Mouse (Mus musculus) MEL (cell line): Measurements from ENCODE around the gene Cntfr. TPM values are rescaled to one million over a fixed set of nuclear protein-coding genes. Genes with fewer than 3 reads are reported as not detected.
"Not testable (repeated sequence)": the region's sequence is repeated elsewhere in the genome, so short reads cannot be mapped to it uniquely, and the experiment has no call there.

ENCODE experiments used
- DNase-seq: peaks from one replicate; pipeline ENCODE4 v3.0.0; 2011; ENCODE audit warnings: low read depth, low spot score
- H3K27ac ChIP-seq: 2 replicates; pipeline ENCODE4 v1.5.1; 2012; ENCODE audit warnings: low read depth, mild to moderate bottlenecking, control low read depth, low read length, moderate library complexity; ENCODE audit not compliant: control insufficient read depth
- H3K27me3 ChIP-seq, 2 experiments: fragments of 150-350 bp in 1 of 2; sonication (generic) in 1 of 2; 2 replicates each; pipeline ENCODE4 v1.6.1; 2012; ENCODE audit warnings: low read length in 2 of 2, mild to moderate bottlenecking in 2 of 2, improper control_type of control experiment in 1 of 2, moderate library complexity in 1 of 2; ENCODE audit not compliant: insufficient read depth in 2 of 2, control insufficient read depth in 1 of 2
- H3K36me3 ChIP-seq, 2 experiments: 2 replicates each; pipeline ENCODE4 v1.6.1; 2012 to 2014; ENCODE audit warnings: low read length in 2 of 2, improper control_type of control experiment in 1 of 2, inconsistent platforms in 1 of 2, mild to moderate bottlenecking in 1 of 2; ENCODE audit not compliant: insufficient read depth in 2 of 2, control insufficient read depth in 1 of 2
- H3K4me1 ChIP-seq, 2 experiments: fragments of 150-350 bp in 1 of 2; sonication (generic) in 1 of 2; 2 replicates each; pipeline ENCODE4 v1.6.1; 2012; ENCODE audit warnings: low read length in 2 of 2, improper control_type of control experiment in 1 of 2, mild to moderate bottlenecking in 1 of 2; ENCODE audit not compliant: insufficient read depth in 2 of 2, control insufficient read depth in 1 of 2
- H3K4me3 ChIP-seq, 2 experiments: fragments of 150-350 bp in 1 of 2; sonication (generic) in 1 of 2; 2 replicates each; pipeline ENCODE4 v1.5.1; 2012; ENCODE audit warnings: low read depth in 2 of 2, low read length in 2 of 2, mild to moderate bottlenecking in 2 of 2, moderate library complexity in 2 of 2, control low read depth in 1 of 2, improper control_type of control experiment in 1 of 2; ENCODE audit not compliant: control insufficient read depth in 1 of 2, insufficient read depth in 1 of 2
- H3K79me2 ChIP-seq: 2 replicates; pipeline ENCODE4 v1.6.1; 2012; ENCODE audit warnings: mild to moderate bottlenecking, low read length, moderate library complexity; ENCODE audit not compliant: control insufficient read depth, poor library complexity, insufficient read depth
- H3K9ac ChIP-seq: 2 replicates; pipeline ENCODE4 v1.6.1; 2012; ENCODE audit warnings: low read depth, mild to moderate bottlenecking, control low read depth, low read length, moderate library complexity; ENCODE audit not compliant: control insufficient read depth, poor library complexity, severe bottlenecking
- H3K9me3 ChIP-seq: fragments of 150-350 bp; sonication (generic); replicated peaks from 2 replicates; pipeline ENCODE4 v1.6.1; 2012; ENCODE audit warnings: mild to moderate bottlenecking, low read length, improper control_type of control experiment, moderate library complexity; ENCODE audit not compliant: insufficient read depth
- GABPA ChIP-seq: IDR thresholded peaks from 2 replicates; pipeline ENCODE4 v1.6.1; 2012; ENCODE audit warnings: low read depth, mild to moderate bottlenecking, inconsistent platforms, low read length, improper control_type of control experiment, moderate library complexity
- JUND ChIP-seq: IDR thresholded peaks from 2 replicates; pipeline ENCODE4 v1.6.1; 2011; ENCODE audit warnings: low read depth, mild to moderate bottlenecking, improper control_type of control experiment, low read length
- polyA plus RNA-seq, 2 experiments: library from polyadenylated mRNA; stranded (reverse) in 1 of 2; unstranded in 1 of 2; fragments of >175 nt in 1 of 2; fragments of >200 nt in 1 of 2; gene quantifications; 2 replicates each; pipeline versions ENCODE4 v1.2.1 to v1.2.4; 2012; ENCODE audit warnings: low replicate concordance in 2 of 2, low read depth in 1 of 2; ENCODE audit not compliant: insufficient read length in 2 of 2, insufficient read depth in 1 of 2, missing spikeins in 1 of 2
- total RNA-seq: library from RNA; depleted of rRNA; stranded (reverse); fragments of 300-350 nt; gene quantifications from 2 replicates; pipeline ENCODE4 v1.2.3, GENCODE M21; 2012

Cntfr gene
- total and polyA plus RNA-seq, 3 experiments: not detected

GRCm38 (mm10) chr4:41685882-41686492, 10.9 kb downstream of the Cntfr start:
- not testable (repeated sequence) for DNase-seq, H3K4me3 ChIP-seq, H3K36me3 ChIP-seq, H3K79me2 ChIP-seq, H3K27ac ChIP-seq, H3K9me3 ChIP-seq, H3K27me3 ChIP-seq, H3K4me1 ChIP-seq, H3K9ac ChIP-seq

DNA sequence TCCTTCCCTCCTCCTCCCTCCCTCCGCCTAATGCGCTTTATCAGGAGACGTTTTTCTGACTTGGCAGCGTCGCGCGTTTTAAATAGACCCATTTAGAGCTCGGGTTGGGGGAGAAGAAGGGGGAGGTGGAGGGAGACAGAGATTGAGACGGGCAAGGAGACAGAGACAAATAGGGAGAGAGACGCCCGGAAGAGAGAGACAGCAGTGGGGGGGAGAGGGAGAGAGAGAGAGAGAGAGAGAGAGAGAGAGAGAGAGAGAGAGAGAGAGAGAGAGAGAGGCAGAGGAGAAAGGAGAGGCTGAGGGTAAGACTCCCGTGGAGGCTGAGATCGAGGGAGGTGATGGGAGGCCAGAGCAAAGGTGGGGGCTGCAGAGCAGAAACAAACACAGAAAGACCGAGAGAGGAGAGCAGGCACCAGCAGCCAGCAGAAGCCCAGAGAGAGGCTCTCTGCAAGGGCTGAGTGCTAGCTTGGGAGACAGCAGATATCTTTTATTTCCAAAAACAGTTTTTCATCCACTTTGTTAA, 11.9 kb downstream of the Cntfr start:
- not testable (repeated sequence) for H3K9me3 ChIP-seq, H3K27me3 ChIP-seq, H3K27ac ChIP-seq, H3K9ac ChIP-seq, DNase-seq, H3K4me1 ChIP-seq, H3K4me3 ChIP-seq, H3K36me3 ChIP-seq, H3K79me2 ChIP-seq

DNA sequence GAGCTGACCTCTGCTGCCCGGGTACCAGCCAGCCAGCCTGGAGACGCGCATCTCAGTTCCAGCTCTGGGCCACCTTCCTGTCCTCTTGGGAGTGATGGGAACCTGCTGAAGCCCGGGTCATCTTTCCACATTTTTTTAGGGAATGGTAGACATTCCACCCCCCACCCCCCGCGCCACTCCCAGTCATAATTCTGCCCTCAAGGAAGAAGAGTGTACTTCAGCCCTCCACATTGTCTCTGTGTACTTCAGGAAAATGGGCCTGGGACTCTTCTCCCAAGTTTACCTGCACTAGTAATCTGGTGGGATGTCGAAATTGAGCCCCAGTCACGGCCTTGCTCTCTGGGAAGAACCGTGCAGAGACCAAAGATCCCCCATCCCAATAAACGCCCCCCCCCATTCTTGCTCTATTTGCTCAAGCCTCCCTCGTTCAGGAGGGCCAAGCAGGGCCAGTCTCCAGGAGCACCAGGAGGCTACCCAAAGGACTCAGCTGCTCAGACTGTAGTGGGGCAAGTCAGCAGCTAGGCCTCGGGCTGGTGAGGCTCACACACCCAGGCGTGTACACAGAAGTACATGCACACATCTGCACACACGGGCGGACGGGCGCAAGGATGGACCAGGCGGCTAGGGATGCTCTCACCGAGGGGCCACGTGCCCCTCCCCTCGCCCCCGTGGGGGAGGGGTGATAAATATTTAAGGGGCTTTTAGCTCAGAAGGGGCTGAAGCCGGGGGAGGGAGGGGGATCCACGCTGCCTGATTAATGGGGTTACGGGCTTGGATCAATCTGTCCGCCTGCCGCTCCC, 12.6 kb downstream of the Cntfr start:
- H3K4me3 ChIP-seq, H3K9me3 ChIP-seq, H3K36me3 ChIP-seq, H3K9ac ChIP-seq, H3K27ac ChIP-seq, DNase-seq, H3K27me3 ChIP-seq, H3K4me1 ChIP-seq, H3K79me2 ChIP-seq: not testable (repeated sequence)

GRCm38 (mm10) chr4:41683303-41683702, 13.6 kb downstream of the Cntfr start:
- H3K79me2 ChIP-seq, H3K4me1 ChIP-seq, H3K9me3 ChIP-seq, DNase-seq, H3K36me3 ChIP-seq, H3K9ac ChIP-seq, H3K27me3 ChIP-seq, H3K4me3 ChIP-seq, H3K27ac ChIP-seq: not testable (repeated sequence)

DNA sequence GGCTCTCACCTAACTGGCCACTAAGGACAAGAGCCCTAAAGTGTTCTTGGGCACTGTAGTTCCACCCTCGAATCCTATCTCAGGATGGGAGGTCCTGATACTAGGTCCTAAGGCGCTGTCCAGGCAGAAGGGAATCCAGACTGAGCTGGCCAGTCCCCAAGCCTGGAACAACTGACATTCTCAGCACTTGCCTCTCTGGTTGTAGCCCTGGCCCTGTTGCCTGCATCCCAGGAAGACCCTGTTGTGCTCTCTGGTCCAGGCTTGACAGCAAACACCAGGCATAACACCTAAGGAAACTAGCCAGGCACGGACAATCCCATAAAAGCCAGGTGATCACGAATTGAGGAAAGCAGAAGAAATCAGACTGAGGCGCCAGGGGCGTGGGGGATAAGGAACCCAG, 14.1 kb downstream of the Cntfr start:
- no peak for DNase-seq
- Histone ChIP-seq H3K27me3 (no peaks in the 10 kb centered on the region), H3K9me3 (no peaks in the 10 kb centered on the region), H3K4me1 (no peaks in the 10 kb centered on the region), H3K27ac (no peak overlapping the region), H3K79me2 (no peaks in the 10 kb centered on the region), H3K9ac (no peak overlapping the region), H3K36me3 (no peaks in the 10 kb centered on the region), H3K4me3 (no peak overlapping the region)
- TF ChIP-seq JUND (no peak), GABPA (no peak)
